Mouse (Mus musculus) ES-E14 (cell line): Measurements from ENCODE around the gene Tmem214. TPM values are rescaled to one million over a fixed set of nuclear protein-coding genes. Genes with fewer than 3 reads are reported as not detected.

Experiments used
- DNase-seq: peaks from one replicate; pipeline ENCODE4 v3.0.0-alpha.2; 2013; ENCODE audit warnings: low read depth, low spot score
- H3K27ac ChIP-seq: 2 replicates; pipeline ENCODE4 v1.5.1; 2012; ENCODE audit warnings: low read depth, mild to moderate bottlenecking, low read length, moderate library complexity, mixed read lengths; ENCODE audit not compliant: poor library complexity, insufficient read depth, severe bottlenecking
- H3K36me3 ChIP-seq: 2 replicates; pipeline ENCODE4 v1.6.1; 2012; ENCODE audit warnings: mild to moderate bottlenecking, low read length, moderate library complexity, mixed read lengths; ENCODE audit not compliant: control insufficient read depth, poor library complexity, insufficient read depth, severe bottlenecking
- H3K4me1 ChIP-seq, 2 experiments: fragments of 150-350 bp in 1 of 2; sonication (generic) in 1 of 2; 2 replicates each; pipeline ENCODE4 v1.6.1; 2012; ENCODE audit warnings: low read length in 2 of 2, mild to moderate bottlenecking in 1 of 2, mixed read lengths in 1 of 2; ENCODE audit not compliant: control insufficient read depth in 2 of 2, insufficient read depth in 2 of 2, poor library complexity in 1 of 2
- H3K4me3 ChIP-seq, 2 experiments: fragments of 150-350 bp in 1 of 2; sonication (generic) in 1 of 2; 2 replicates each; pipeline ENCODE4 v1.5.1; 2012; ENCODE audit warnings: low read length in 2 of 2, low read depth in 1 of 2, mild to moderate bottlenecking in 1 of 2, mixed read lengths in 1 of 2; ENCODE audit not compliant: insufficient read depth in 1 of 2, poor library complexity in 1 of 2, severe bottlenecking in 1 of 2
- H3K9ac ChIP-seq: 2 replicates; pipeline ENCODE4 v1.6.1; 2012; ENCODE audit warnings: low read depth, mild to moderate bottlenecking, low read length, mixed read lengths; ENCODE audit not compliant: poor library complexity, insufficient read depth, severe bottlenecking
- H3K9me3 ChIP-seq: fragments of 150-350 bp; sonication (generic); 2 replicates; pipeline ENCODE4 v1.6.1; 2012; ENCODE audit warnings: low read depth, mild to moderate bottlenecking, low read length; ENCODE audit not compliant: control insufficient read depth, insufficient read depth
- CHD2 ChIP-seq: IDR thresholded peaks from 2 replicates; pipeline ENCODE4 v1.6.1; 2014; ENCODE audit warnings: mild to moderate bottlenecking, low read depth, low read length, inconsistent platforms
- HCFC1 ChIP-seq: IDR thresholded peaks from 2 replicates; pipeline ENCODE4 v1.6.1; 2012; ENCODE audit warnings: low read length, inconsistent platforms, borderline replicate concordance; ENCODE audit not compliant: insufficient read depth
- MAFK ChIP-seq: IDR thresholded peaks from 2 replicates; pipeline ENCODE4 v1.6.1; 2014; ENCODE audit warnings: mild to moderate bottlenecking, low read depth, low read length, inconsistent platforms; ENCODE audit not compliant: insufficient read depth
- ZC3H11A ChIP-seq: IDR thresholded peaks from 2 replicates; pipeline ENCODE4 v1.6.1; 2012; ENCODE audit warnings: low read depth, mild to moderate bottlenecking, inconsistent platforms, low read length, borderline replicate concordance
- ZNF384 ChIP-seq: IDR thresholded peaks from 2 replicates; pipeline ENCODE4 v1.6.1; 2012; ENCODE audit warnings: low read depth, low read length, inconsistent platforms
- in situ Hi-C, 2 experiments: fragments of 600-800 bp; cut with MboI; formaldehyde crosslinking; loops; one replicate each; pipeline ENCODE4 v1.15.1; 2025; ENCODE audit warnings: low sequenced_read_pairs in 2 of 2, inconsistent platforms in 1 of 2; ENCODE audit not compliant: unreplicated experiment in 2 of 2
- total RNA-seq: library from RNA; depleted of rRNA; stranded (reverse); fragments of 300-350 nt; gene quantifications from 2 replicates; pipeline ENCODE4 v1.2.3, GENCODE M21; 2012; rRNA removed

The Tmem214 gene
- 66.9 and 90.3 TPM in 2 replicates for total RNA-seq

DNA sequence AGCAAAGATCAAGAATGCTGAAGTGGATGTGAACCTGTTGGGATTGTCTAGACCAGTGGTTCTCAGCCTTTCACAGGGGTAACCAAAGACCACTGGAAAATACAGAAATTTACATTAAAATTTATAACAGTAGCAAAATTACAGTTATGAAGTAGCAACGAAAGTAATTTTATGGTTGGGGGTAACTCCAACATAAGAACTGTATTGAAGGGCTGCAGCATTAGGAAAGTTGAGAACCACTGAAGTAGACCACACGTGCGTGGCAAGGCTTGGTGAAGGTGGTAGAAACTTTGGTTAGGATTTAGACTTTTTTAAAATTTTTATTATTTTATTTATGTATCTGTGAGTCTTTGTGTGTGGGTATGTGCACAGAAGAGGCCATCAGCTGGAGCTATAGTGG is at the start of gene Tmem214:
Tmem214 (plus strand) TSS at position 301 of the 400 bp plus-strand sequence.
- in situ Hi-C loops, result no loop called here
- Histone ChIP-seq H3K9ac (no peak within 1 kb of the TSS), H3K9me3 (no peaks in the 10 kb centered on the region), H3K4me1 (peaks cover 0 to 10% of the 10 kb centered on the region in 2 experiments; a peak in 2 of 4 replicates), H3K4me3 (0 out of 4 replicates have a peak within 1 kb of the TSS, but pooled peaks of 1 of the 2 experiments have one; percentile 89), H3K36me3 (peaks cover 14% of the 10 kb centered on the region), H3K27ac (no peak within 1 kb of the TSS)
- TF ChIP-seq ZC3H11A, result no peak
- TF ChIP-seq MAFK, result no peak
- no peak for TF ChIP-seq CHD2
- no peak for TF ChIP-seq ZNF384
- no peak for TF ChIP-seq HCFC1
- DNase-seq, result no peak

DNA sequence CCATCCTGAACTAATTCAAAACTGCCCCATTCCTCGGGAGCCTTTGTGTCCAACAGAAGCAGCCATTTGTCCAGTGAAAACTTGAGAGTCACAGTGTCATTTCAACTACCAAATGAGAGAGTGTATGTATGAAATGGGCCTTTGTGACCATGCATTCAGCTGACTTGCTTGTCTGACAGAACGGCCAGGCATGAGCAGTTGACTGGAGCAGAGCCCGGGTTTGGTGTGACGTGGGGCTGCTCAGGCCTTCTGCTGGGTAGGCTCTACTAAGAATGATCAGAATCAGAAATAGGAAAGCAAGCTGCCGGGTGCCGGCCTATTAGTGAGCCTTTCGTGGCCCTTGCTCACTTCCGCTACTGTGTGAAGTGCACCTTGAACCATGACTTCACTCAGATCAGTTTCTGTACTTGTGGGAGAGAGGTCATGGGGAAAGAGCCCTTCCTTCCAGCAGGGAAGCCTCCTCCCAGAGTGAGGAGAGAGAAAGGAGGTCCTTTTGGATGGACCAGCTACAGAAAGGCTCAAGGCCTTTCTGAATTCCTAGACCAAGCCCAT is 49.0 kb upstream of the Tmem214 start:
- H3K9me3 ChIP-seq, result no peaks in the 10 kb centered on the region
- H3K9ac ChIP-seq, result no peak overlapping the region
- no peak overlapping the region for H3K4me3 ChIP-seq
- TF ChIP-seq ZC3H11A, result no peak
- TF ChIP-seq HCFC1, result no peak
- no peak for TF ChIP-seq ZNF384
- TF ChIP-seq MAFK, result no peak
- no peak for TF ChIP-seq CHD2
- no peak overlapping the region for H3K27ac ChIP-seq
- H3K36me3 ChIP-seq, result no peaks in the 10 kb centered on the region
- in situ Hi-C loops, result loop anchor here in 1 of 2 experiments (25.0 kb wide), 1 partner anchor 118 kb away; the partner anchor contains the start of gene Cgref1
- 0 out of 4 replicates have a peak, but pooled peaks cover 0 to 2% of the 10 kb centered on the region in 2 experiments for H3K4me1 ChIP-seq
- DNase-seq, result no peak

DNA sequence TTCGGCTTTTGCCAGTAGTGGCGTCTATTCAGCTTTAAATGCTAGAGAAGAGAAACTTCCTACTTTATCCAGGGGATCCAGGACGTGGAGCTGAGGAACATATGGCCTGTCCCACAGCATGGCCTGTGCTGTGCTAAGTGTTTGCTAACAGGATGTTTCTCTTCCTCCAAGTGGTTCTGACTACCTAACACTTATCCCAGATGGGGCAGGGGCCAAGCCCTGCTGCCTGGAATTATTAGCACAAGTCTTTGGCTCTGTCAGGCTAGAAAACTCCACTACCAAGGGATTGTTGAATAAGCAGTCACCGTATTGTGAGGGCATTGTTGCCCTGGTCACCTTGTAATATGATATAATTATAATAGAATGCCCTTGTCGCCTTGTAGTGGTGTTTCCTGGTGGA is 45.1 kb upstream of the Tmem214 start:
- H3K27ac ChIP-seq, result no peak overlapping the region

DNA sequence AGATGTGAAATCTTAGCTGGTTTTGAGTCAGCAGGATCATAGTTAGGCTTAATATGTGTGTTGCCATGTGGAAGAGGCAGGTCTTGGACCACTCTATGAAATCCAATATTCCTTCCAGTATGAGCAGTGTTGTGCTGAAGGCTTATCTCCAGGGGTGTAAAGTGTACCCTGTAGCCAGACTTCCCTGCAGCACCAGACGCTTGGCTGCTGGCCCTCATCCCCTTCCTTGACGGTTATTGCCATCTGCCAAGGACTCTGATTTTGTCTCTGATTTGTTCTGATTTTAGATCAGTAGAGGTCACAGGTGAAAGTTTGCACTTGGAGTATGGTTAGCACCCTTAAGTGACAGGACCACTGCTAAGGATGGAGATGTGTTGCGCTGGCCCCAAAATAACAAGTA is 44.7 kb upstream of the Tmem214 start:
- Histone ChIP-seq H3K9ac (no peak overlapping the region), H3K9me3 (no peaks in the 10 kb centered on the region), H3K4me1 (no peaks in the 10 kb centered on the region), H3K4me3 (no peak overlapping the region), H3K27ac (no peak overlapping the region), H3K36me3 (no peaks in the 10 kb centered on the region)
- no peak for DNase-seq
- in situ Hi-C loops, result loop anchor here in 1 of 2 experiments (25.0 kb wide), 1 partner anchor 114 kb away; the partner anchor contains the start of gene Cgref1
- no peak for TF ChIP-seq HCFC1
- TF ChIP-seq MAFK, result no peak
- TF ChIP-seq ZNF384, result no peak
- no peak for TF ChIP-seq ZC3H11A
- no peak for TF ChIP-seq CHD2

More for the DNA sequence above, 45.1 kb upstream of the Tmem214 start:
- Histone ChIP-seq H3K4me1 (no peaks in the 10 kb centered on the region), H3K9ac (no peak overlapping the region), H3K36me3 (no peaks in the 10 kb centered on the region), H3K4me3 (no peak overlapping the region), H3K9me3 (no peaks in the 10 kb centered on the region)
- DNase-seq, result no peak
- TF ChIP-seq ZNF384, result no peak
- no peak for TF ChIP-seq ZC3H11A
- TF ChIP-seq CHD2, result no peak
- TF ChIP-seq HCFC1, result no peak
- no peak for TF ChIP-seq MAFK
- in situ Hi-C loops, result loop anchor here in 1 of 2 experiments (25.0 kb wide), 1 partner anchor 115 kb away; the partner anchor contains the start of gene Cgref1
